Mouse (Mus musculus): ENCODE results near the gene Polr2j. TPM values are rescaled to one million over a fixed set of nuclear protein-coding genes. Genes with fewer than 3 reads are reported as not detected.

Gene Polr2j
- total RNA-seq (2021) = 10 to 100 TPM; 71.2 to 75.6 TPM
- long read RNA-seq, experiment 1, transcript Polr2j-201 (4 exons, 646 nt) = major isoform, 39 of 40 reads
- long read RNA-seq, experiment 1, partial matches to known transcripts = 0 of 40 reads
- long read RNA-seq, experiment 1, other reads (novel, unspliced or antisense) = 0 of 40 reads
- long read RNA-seq, experiment 2, transcript Polr2j-201 (4 exons, 646 nt) = major isoform, 24 of 25 reads
- long read RNA-seq, experiment 2, partial matches to known transcripts = 0 of 25 reads
- long read RNA-seq, experiment 2, other reads (novel, unspliced or antisense) = 1 of 25 reads

DNA sequence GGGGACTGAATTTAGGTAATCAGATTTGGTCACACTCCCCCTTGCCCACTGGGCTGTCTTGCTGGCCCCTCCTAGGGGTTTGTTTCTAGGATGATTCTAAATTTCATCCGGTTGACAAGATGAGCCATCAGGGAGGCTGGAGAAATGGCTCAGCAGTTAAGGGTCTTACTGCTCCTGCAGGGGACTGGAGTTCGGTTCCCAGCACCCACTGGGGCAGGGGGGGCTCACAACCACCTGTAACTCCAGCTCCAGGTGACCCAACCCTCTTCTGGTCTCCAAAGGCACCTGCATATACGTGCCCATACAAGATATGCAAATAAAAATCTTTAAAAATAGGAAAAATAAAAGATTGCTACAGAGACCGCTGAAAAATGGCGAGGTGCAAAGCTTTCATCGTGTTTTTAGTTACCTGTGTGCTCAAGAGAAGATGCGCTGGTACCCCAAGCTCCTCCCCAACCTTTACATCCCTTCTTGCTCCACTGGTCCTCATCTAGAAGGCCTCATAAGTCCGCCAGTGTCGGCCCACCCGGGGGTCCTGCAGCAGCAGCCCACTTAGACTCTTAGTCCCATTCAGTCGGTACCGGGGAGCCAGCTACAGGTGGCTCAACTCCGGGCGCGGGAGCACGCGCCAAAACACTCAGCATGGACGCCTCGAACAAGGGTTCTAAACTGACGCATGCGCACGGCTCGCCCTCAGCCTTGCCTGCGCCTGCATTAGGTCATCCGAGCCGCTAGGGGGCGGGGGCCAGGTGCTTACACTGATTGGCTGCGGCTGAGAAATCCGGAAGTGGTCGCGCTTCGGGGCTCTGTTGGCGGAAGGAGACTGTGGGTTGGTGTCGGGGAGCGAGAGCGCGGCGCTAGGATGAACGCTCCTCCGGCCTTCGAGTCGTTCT, at the start of gene Polr2j:
Gene Polr2j (plus strand): TSS at position 741 of the 893 bp plus-strand sequence.
- DNase-seq = peak; percentile 97

DNA sequence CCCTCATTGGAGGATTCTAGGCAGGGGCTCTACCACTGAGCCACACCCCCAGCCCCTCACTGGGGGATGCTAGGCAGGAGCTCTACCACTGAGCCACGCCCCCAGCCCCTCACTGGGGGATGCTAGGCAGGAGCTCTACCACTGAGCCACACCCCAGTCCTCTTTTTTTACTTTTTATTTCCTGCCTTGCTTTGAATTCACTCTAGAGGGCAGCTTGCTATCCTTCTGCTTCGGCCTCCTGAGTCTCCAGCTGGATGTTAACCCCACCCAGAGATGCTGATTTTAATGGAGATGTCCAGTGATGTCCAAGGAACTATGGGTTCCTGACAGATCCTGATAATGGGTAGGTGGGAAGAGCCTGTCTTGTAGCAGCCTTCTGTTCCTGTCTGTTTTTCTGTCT, 47.0 kb upstream of the Polr2j start:
- DNase-seq = no peak

DNA sequence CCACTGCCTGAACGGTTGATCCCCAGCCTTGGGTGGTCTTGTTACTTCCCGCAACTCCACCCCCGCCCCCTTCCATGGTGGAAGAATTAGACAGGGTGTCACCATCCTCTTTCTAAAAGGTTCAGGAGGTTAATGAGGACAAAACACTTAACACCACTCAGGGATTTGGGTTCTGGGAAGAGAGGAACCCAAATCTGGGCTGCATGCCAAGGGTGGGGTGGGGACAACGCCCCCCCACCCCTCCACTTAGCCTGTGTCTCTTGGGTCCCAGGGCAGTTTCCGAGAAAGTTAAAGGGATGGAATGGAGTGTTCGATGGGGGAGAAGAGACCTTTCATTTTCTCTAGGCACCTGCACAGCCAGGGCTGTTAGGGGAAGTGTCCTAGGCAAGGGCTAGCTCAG, 43.4 kb upstream of the Polr2j start:
- DNase-seq = no peak

DNA sequence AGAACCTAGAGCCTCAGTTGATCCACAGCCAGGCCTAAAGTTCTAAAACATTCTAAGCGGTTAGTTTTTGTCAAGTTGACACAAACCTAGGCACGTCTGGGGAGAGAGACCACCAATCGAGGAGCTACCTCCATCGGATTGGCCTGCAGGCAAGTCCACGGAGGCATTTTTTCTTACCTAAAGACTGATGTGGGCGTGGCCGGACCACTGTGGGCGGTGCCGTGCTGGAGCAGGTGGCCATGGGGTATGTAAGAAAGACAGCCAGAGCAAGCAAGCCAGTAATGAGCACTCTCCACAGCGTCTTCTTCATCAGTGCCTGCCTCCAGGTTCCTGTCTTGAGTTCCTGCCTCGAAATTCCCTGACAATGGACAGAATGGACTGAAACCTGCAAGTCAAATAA, 42.9 kb upstream of the Polr2j start:
- no peak for DNase-seq

DNA sequence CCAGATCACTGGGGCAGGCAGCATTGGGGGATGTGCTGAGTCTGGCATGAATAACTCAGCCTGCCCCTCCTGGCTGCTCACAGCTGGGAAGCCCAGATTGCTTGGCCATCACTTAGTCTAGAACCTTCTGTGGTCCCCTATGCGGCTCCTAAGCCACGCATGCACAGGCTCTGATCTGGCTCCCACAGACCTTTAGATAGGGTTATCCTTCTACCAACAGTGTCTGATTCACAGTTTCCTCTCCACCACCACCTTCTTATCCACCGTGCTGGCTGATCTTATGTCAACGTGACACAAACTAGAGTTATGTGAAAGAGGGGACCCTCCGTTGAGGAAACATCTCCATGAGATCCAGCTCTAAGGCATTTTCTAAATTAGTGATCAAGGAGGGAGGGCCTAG, 41.4 kb upstream of the Polr2j start:
- DNase-seq = no peak

DNA sequence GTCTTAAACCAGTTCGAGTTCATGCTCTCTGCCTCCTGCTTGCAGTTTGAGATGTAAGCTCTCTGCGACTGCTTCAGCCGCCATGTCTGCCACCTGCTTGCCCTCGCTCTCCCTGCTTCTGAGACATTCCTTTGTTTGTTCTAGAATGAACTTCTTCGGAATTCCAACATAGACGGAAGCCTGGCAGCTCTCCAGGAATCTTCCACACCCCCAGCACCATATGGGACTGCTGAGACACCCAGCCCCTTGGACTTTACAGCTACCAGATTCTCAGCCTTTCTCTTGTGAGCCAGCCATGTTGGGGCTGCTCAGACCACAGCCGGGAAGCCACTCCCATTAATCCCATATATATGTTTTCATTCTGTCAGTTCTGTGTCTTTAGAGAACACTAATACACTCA, 40.1 kb upstream of the Polr2j start:
- DNase-seq = peak; percentile 23

DNA sequence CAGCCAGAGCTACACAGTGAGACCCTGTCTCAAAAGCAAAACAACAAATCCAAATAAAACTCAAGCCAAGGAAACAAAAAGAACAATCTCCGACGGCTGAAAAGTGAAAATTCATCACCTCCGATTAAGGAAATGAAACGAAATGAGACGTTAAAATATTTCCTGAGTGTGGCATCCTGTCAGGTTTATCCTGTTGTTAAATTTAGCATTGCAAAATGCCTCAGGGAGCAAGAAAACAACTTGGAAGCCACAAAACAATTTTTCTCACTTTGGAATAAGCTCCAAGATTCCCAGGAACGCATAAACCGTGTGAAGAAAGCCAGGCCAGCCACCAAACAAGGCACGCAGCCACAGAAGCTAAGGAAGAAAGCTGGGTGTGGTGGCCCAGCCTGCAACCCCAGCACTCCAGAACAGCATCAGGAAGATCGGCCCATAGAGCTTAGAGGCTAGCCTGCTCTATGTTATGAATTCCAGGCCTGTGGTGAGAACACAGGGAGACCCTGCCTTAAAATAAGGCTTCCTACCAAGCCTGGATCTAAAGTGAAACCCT, 39.4 kb upstream of the Polr2j start:
- DNase-seq = no peak

DNA sequence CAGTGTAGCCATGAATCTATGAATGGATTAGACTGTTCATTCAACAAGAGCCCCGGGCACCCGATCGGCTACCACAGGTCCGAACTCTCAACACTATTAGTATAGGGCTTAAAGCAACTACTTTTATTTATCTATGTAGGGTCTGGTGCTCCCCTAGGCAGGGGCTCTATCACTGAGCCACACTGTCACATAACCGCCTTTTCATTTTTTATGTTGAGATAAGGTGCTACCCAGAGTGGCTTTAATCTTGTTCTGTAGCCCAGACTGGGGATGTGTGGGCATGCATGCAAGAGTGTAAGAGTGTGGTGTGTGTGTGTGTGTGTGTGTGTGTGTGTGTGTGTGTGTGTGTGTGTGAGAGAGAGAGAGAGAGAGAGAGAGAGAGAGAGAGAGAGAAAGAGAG, 38.3 kb upstream of the Polr2j start:
- no peak for DNase-seq

DNA sequence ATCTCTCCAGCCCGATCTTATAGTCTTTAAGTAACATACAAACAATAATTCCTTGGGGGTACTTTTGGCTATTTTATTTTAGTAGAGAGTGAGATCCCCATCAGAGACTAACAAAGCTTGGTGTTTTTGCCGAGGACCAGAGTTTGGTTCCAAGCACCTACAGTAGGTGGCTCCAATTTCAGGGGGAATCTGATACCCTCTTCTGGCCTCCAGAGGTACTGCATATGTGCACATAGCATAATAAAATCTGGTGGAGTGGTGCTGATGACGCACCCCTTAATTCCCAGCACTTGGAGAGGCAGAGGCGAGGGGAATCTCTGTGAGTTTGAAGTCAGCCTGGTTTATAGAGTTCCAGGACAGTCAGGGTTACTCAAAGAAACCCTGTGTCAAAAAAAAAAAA, 34.1 kb upstream of the Polr2j start:
- DNase-seq = no peak

DNA sequence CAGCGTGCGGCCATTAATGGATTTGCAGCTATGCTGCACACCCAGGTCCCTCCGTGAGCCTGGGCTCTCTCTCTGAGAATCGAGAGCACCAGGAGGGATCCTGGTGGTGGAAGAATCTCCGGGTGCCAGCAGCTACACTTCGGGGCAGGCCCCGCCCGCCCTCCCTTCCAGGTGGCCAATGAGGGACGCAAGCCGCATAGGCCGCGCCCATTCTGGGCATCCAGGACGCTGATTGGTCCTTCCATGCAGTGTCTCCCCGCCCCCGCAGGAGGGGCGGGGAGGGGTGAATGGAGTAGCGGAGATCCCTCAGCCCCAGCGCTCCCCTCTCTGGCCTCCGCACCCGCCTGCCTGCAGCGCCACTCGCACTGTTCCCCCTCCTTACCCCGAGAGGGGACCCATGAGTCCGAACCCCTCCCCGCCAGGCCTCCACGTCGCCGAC, 32.7 kb upstream of the Polr2j start, which contains the start of gene Rasa4:
Gene Rasa4 (plus strand): TSS at position 248 of the 439 bp plus-strand sequence.
- peak; percentile 88 for DNase-seq

DNA sequence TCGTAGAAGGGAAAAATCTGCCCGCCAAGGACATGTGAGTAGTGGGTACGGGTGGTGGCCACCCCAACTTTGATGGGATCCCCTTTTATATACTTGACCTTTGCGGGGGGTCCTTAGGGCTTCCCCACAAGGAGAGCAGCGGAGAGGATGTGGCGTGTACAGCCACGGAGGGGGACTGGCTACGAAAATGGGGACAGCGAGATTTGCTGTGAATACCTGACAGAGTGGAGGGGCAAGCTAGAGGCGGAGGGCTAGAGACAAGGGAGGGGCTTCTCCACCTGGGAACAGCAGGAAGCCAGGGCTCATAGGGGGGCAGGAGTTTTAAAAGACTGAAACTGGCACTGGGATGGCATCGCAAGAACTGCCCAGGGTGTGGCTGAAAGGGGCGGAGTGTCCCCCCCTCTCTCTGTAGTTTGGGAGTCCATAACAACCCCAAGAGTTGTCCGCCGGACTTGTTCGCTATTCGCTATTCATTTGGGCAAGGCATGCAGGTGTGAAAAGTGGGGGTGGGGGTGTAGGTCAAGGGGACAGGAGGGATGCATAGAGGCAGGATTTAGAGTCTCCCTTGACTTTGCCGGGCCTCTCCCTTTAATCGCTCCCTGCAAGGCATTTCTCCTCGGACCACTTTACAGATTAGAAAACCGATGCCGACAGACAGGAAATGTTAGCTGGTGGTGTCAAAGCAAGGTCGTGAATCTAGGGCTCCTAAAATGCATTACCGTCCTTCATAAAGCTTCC, 32.1 kb upstream of the Polr2j start:
- DNase-seq = no peak

DNA sequence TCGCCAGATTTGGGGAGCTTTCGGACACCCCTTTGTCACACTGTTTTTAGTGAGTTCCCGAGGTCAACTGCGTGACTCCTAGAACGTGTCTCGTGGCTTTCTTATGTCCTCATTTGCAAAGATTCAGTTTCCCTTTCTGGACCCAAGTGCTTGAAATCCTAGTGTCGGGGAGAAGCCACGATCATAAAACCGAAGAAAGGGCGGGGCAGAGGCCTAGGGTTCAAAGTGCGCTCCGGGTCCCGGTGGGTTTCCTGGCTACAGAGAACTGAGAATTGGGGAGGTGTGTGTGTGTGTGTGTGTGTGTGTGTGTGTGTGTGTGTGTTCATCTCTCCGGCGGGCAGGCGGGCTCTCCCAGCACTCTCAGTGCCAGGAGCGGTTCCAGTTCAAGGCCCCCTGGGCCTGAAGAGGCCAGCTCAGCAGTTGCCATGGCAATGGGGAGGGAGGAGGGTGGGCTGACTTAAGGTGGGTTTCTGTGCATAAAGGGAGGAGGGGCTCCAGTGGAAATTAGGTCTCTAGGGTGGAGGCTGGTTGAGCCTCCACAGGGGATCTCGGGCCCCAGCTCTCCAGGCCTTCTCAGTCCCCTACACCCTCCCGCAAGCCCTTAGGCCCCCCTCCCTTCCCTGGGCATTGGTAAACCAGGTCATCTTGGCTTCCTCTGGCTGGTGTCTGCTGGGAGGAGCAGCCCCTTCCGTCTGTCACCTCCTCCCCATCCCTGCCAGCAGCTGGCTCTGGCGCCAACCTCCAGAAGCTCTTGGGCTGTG, 31.4 kb upstream of the Polr2j start:
- peak; percentile 31 for DNase-seq

DNA sequence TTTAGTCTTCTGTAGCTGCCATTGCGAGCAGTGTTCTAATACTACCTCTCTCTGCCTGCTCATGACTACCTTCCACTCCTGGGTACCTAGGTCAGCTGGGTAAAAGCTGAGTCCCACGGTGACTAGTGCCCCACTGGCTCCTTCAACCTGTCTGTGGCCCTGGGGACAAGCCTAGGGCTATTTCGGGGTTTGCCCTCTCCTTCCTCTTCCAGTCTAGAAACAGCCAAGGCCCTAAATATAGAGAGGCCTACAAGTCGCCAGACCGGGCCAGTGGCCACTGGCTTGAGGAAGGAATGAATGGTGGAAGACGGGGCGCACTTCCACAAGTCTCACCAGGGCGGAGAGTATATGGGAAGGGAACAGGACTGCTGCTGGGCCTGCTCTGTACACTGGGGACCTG, 30.1 kb upstream of the Polr2j start:
- DNase-seq = no peak

DNA sequence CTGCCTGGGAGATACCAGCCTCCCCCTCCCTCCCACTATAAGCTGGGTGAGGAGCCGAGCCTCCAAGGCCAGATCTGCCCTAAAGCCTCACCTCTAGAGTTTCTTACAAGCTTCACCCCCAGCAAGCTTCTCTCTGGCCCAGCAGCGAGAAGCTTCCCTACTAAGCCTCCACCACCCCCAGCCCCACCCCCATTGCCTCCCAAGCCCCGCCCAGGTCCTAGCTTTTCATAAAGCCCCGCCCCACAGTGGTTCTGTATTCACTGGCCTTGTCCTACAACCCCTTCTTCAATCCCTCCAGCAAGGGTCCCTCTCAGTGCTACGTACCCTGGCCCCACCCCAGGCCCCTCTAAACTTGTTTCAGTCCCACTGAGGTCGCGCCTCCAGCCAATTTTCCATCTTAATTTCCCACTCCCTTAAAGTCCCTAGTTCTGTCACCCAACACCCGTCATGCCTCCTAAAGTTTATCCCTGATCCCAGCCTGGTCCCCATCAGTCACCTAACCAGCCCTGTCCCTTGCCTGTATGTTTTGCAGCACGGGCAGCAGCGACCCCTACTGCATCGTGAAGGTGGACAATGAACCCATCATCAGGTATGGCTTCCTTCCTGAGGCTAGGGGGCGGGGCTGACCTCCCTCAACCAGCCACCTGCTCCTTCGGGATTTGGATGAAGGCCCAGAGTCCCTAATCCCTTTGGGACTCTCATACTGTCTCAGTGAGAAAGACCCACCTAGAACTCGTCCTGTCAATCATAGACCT, 27.4 kb upstream of the Polr2j start:
- DNase-seq = no peak

DNA sequence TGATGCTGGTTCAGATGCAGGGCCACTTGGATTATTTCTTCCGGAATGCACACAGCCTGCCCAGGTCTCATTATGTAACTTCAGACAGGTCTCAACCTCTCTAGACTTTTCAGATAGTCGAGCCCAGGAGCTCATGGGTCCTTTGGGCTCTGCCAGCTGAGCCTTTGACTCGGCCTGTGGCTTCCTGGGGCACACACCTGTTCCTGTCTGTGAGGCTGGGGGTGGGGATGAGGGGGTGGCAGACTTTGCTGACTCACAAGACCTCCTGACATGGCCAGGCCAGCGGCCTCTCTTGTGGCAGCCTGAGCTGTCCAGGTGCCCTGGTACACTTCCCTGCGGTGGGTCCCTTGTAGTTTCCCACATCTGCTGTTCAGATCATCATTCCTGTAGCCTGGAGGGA, 24.5 kb upstream of the Polr2j start:
- DNase-seq = no peak

DNA sequence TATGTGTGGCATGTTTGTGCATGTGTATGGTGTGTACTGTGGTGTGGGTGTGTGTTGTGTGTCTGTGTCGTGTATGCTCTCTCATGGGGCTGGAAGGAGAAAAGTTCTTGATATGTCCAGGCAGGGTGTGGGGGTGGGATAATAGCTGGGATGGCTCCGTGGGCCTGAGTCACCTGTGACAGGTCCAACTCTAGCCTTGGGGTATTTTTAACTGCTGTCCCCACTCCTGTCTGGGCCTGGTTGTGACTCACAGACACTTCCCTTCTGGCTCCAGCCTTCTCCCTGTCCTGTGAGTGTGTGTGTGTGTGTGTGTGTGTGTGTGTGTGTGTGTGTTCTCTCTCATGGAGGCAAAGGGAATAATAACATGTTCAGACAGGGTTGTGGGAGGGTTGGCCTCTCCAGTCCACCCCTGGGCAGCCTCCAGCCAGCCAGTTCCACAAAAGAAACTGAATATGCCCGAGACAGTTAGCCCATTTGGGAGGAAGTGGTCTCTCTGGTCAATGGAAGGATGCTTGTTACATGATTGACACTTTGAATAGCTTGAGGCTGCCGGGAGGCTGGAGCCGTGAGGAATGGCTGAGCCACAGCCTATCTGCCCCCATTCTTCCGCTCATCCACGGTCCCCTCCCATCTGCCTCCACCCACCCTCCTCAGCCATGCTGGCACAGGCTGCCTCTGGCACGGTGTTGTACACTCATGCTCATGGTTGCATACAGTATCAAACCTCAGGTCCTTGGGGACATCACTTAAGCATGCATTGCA, 22.0 kb upstream of the Polr2j start:
- DNase-seq = no peak

DNA sequence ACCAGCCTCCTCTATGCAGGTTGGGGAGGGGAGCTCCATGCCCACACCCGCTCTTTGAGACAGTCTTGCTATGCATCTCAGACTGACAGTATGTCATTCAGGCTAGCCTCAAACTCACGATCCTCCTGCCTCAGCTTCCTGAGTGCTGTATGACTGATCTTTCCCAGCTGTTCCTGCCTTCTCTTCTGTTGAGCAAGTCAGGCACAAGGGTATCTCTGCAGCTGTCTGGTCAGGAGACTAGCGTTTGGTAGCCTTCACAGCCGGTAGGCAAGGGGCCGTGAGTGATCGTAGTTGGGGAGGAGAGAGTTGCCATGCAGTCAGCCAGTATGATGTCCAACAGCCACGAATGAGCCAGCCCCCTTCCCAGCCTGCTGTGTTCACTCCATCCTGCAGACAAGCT, 21.3 kb upstream of the Polr2j start:
- DNase-seq = no peak

DNA sequence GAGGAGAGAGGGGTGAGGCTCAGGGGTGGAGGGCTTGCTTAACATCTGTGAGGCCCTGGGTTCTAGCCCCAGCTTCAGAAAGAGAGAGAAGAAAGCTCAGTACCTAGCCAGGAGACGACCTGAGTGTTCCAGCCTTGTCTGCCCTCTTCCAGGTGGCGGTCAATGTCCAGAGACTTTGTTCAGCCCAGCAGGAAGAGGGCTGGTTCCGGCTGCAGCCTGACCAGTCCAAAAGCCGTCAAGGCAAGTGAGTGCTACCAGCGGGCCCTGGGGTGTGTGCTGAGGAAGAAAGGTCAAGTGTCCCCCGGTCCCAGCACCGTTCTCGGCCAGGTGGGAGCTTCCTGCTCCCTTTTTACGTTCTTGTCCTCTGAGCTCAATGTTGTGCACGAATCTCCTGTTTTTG, 17.9 kb upstream of the Polr2j start:
- no peak for DNase-seq

DNA sequence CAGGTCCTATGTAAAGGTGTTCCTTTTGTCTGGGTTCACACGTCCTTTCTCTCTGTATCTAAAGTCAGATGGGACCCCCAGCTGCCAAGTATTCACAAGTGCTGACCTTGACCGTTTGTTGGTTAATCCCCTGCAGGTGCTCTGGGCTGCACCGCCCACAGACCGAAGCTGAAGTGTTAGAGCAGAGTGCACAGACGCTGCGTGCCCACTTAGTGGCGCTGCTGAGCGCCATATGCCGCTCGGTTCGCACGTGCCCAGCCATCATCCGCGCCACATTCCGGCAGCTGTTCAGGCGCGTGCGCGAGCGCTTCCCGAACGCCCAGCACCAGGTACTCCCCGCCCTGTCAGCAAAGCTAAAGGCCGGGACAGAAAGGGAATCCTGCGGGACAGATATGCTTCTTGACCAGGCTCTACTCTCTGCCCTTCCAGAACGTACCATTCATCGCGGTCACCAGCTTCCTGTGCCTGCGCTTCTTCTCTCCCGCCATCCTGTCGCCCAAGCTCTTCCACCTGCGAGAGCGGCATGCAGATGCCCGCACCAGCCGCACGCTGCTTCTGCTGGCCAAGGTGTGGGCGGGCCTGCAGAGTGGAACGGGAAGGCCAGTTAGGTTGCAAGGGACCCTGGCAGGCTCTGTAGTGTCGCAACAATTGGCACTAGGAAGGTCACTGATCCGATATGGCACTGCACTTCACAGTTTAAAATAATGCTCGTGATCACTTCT, 14.2 kb upstream of the Polr2j start:
- DNase-seq = peak; percentile 73
